Mouse (Mus musculus) liver, postnatal 0 days (tissue): ENCODE measurements at regions not wholly inside any gene's neighbourhood (a gene's known extent, or its start where the extent isn't known, plus 50 kb on each side); places are given as distances from the start of the nearest gene placed in this dataset.

Source experiments
- CTCF ChIP-seq: sonication (generic); IDR thresholded peaks from 2 replicates; pipeline ENCODE4 v1.5.1; 2016; ENCODE audit warnings: antibody characterized with exemption, low read depth
- EP300 ChIP-seq: IDR thresholded peaks from 2 replicates; pipeline ENCODE4 v1.6.1; 2016; ENCODE audit warnings: antibody characterized with exemption, low read depth, mild to moderate bottlenecking

DNA sequence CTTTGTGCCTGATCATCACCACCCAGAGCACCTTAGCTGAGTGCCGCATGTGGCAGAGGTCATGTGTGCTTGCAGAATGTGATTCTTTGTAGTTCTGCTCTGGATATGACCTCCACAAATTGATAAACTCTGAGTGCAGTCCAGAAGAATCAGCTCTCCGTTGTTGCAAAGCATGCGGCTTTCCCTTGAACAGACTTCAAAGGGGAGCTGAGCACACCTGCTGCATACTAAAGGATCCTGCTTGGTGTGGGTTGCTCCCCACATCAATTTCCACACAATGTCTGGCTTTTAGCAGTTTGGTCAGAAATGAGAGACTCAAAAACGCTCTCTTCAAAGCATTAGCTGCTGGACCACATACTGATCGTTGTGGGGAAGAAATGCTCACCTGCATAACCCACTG is 806.5 kb upstream of the Chrm3 start:
- TF ChIP-seq CTCF, result no peak
- TF ChIP-seq EP300, result no peak
